Mouse (Mus musculus) heart, adult 2 months (tissue): ENCODE data around the gene Gpr153. TPM values are rescaled to one million over a fixed set of nuclear protein-coding genes. Genes with fewer than 3 reads are reported as not detected.

Experiments used
- DNase-seq, 2 experiments: peaks; one replicate each; pipeline ENCODE4 v3.0.0; 2021
- H3K27ac ChIP-seq: fragments of 200-600 bp; 2 replicates; pipeline ENCODE4 v1.8.1; 2022
- H3K27me3 ChIP-seq: fragments of 200-500 bp; 2 replicates; pipeline ENCODE4 v1.6.1; 2012; ENCODE audit warnings: mild to moderate bottlenecking, low read length, inconsistent platforms, mixed read lengths; ENCODE audit not compliant: control insufficient read depth, insufficient read depth
- H3K36me3 ChIP-seq: fragments of 200-500 bp; 2 replicates; pipeline ENCODE4 v1.6.1; 2012; ENCODE audit warnings: low read length, inconsistent platforms; ENCODE audit not compliant: control insufficient read depth, insufficient read depth
- H3K4me1 ChIP-seq: fragments of 200-500 bp; 2 replicates; pipeline ENCODE4 v1.6.1; 2011; ENCODE audit warnings: low read length; ENCODE audit not compliant: control insufficient read depth, insufficient read depth
- H3K4me3 ChIP-seq: fragments of 200-600 bp; 2 replicates; pipeline ENCODE4 v1.8.1; 2022
- H3K79me2 ChIP-seq: fragments of 200-500 bp; replicated peaks from 2 replicates; pipeline ENCODE4 v1.6.1; 2012; ENCODE audit warnings: mild to moderate bottlenecking, inconsistent platforms, low read length, moderate library complexity, mixed read lengths; ENCODE audit not compliant: control insufficient read depth, insufficient read depth
- H3K9ac ChIP-seq: fragments of 200-500 bp; 2 replicates; pipeline ENCODE4 v1.6.1; 2012; ENCODE audit warnings: low read depth, mild to moderate bottlenecking, control low read depth, inconsistent platforms, low read length, mixed read lengths
- CTCF ChIP-seq: fragments of 200-600 bp; IDR thresholded peaks from 2 replicates; pipeline ENCODE4 v1.8.1; 2022; ENCODE audit warnings: antibody characterized with exemption, mild to moderate bottlenecking, moderate library complexity
- EP300 ChIP-seq: fragments of 200-500 bp; IDR thresholded peaks from 2 replicates; pipeline ENCODE4 v1.6.1; 2011; ENCODE audit warnings: low read depth, low read length, control low read depth; ENCODE audit not compliant: insufficient read depth
- POLR2A ChIP-seq: fragments of 200-500 bp; IDR thresholded peaks from 2 replicates; pipeline ENCODE4 v1.6.1; 2011; ENCODE audit warnings: mild to moderate bottlenecking, low read depth, low read length, control low read depth; ENCODE audit not compliant: insufficient read depth
- whole genome bisulfite sequencing: fragments of 180-500 bp; shearing (Covaris S2); methylation state at CpG from one replicate; pipeline ENCODE4 v1.1.7; 2018; 5-methylcytosine and 5-hydroxymethylcytosine counted together
- intact Hi-C: fragments of 180-260 bp; cut with DNase I; formaldehyde crosslinking; loops from one replicate; pipeline ENCODE4 v1.15.1; 2025
- polyA plus RNA-seq: library from polyadenylated mRNA; depleted of rRNA; stranded (reverse); fragments of >200 nt; gene quantifications from 2 replicates; pipeline ENCODE4 v1.2.3, GENCODE M21; 2012
- total RNA-seq, 2 experiments: library from RNA; stranded (reverse); gene quantifications; 2 replicates each; pipeline ENCODE4 v1.2.3; 2021

Gpr153 gene
- total and polyA plus RNA-seq, 3 experiments: 8.6 to 18.0 (median 11.9) TPM

DNA sequence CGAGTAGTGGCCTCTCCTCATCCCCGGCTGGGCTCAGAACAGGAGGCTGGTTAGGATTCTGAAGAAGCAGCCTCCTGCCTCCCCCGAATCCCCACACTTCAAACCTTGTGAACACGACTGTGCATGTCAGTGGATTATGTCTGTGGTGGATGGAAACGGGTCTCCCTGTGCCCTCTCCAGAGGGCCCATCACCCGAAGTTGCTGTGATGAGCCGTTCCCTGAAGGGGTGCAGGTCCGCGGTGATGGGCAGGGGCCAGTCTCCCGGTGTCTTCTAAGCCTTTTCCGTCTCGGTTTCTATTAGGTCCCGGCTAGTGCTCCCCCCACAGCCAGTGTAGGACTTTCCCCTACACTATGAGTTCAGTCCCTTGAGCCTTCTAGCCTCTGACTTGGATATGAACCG lies 24.8 kb downstream of the Gpr153 start:
- Histone ChIP-seq H3K27me3 (no peaks in the 10 kb centered on the region), H3K36me3 (no peaks in the 10 kb centered on the region), H3K79me2 (peaks cover 5% of the 10 kb centered on the region; the same call in 1 of the 2 replicates), H3K4me3 (no peak overlapping the region), H3K9ac (0 out of 2 replicates have a peak overlapping the region, but pooled peaks have one; percentile 1), H3K4me1 (peaks cover 8% of the 10 kb centered on the region), H3K27ac (no peak overlapping the region)
- no peak for TF ChIP-seq CTCF
- TF ChIP-seq POLR2A: no peak
- TF ChIP-seq EP300: no peak
- no peak for DNase-seq
- intact Hi-C loops: loop anchor here (5.0 to 10.0 kb wide), 2 partner anchors 33 to 274 kb away; partner anchors contain the start of gene Zbtb48
- 79% methylated on average over 14 of the region's 14 CpGs for WGBS

DNA sequence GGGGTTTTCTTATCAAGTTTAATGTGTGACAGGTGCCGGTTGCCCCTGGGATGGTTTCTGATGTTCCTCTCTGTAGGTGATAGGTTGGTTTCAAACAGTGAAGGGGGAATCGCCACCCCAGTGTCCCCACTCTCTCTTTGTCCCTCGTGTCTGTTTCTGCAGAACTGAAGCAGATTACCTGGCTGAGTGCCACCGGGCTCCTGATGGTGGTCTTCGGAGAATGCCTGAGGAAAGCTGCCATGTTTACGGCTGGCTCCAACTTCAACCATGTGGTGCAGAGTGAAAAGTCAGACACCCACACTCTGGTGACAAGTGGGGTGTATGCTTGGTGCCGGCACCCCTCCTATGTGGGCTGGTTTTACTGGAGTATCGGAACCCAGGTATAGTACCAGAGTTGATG lies 26.3 kb downstream of the Gpr153 start:
- Histone ChIP-seq H3K79me2 (peaks cover 5% of the 10 kb centered on the region; the same call in 1 of the 2 replicates), H3K27me3 (no peaks in the 10 kb centered on the region), H3K9ac (no peak overlapping the region), H3K4me3 (no peak overlapping the region), H3K27ac (no peak overlapping the region), H3K4me1 (peaks cover 7% of the 10 kb centered on the region), H3K36me3 (no peaks in the 10 kb centered on the region)
- no peak for DNase-seq
- TF ChIP-seq CTCF: no peak
- TF ChIP-seq POLR2A: no peak
- TF ChIP-seq EP300: no peak
- intact Hi-C loops: no loop called here
- 89% methylated on average over 8 of the region's 8 CpGs for WGBS

- intact Hi-C loops: no loop called here
- H3K36me3 ChIP-seq: no peaks in the 10 kb centered on the region
- H3K27me3 ChIP-seq: no peaks in the 10 kb centered on the region
- no peak overlapping the region for H3K27ac ChIP-seq
- DNase-seq: no peak
- H3K4me1 ChIP-seq: peaks cover 3% of the 10 kb centered on the region
- H3K9ac ChIP-seq: no peak overlapping the region
- TF ChIP-seq EP300: no peak
- TF ChIP-seq CTCF: no peak
- TF ChIP-seq POLR2A: no peak
- no peak overlapping the region for H3K4me3 ChIP-seq
- H3K79me2 ChIP-seq: peaks cover 5% of the 10 kb centered on the region; the same call in 1 of the 2 replicates
- WGBS: 83% methylated on average over 11 of the region's 11 CpGs
Measured at GRCm38 (mm10) chr4:152302012-152302411, 28.0 kb downstream of the Gpr153 start.

DNA sequence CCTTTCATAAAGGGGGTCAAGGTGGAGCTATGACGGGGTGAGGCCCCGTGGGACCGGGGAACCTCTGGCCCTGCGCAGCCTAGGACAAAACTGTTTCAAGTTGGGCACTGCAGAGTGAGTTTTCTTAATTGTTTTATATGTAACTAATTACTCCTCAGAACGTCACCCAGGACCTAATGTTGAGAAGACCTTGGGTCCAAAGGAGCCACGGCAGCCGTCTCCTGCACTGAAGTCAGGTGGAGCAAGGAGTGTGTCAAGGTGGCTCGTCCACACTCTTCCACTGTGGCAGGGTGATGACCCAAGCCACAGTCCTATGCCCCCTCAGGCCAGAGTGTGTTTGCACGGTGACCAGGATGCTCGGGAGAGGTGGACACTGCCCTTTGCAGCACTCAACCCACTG lies 29.1 kb downstream of the Gpr153 start:
- no peak overlapping the region for H3K9ac ChIP-seq
- intact Hi-C loops: no loop called here
- H3K79me2 ChIP-seq: no peaks in the 10 kb centered on the region; the same call in 1 of the 2 replicates
- no peaks in the 10 kb centered on the region; the same call in 1 of the 2 replicates for H3K4me1 ChIP-seq
- no peak overlapping the region for H3K27ac ChIP-seq
- TF ChIP-seq CTCF (no peak), POLR2A (no peak), EP300 (no peak)
- no peak overlapping the region for H3K4me3 ChIP-seq
- WGBS: 92% methylated on average over 10 of the region's 10 CpGs
- no peaks in the 10 kb centered on the region for H3K36me3 ChIP-seq
- no peak for DNase-seq
- no peaks in the 10 kb centered on the region for H3K27me3 ChIP-seq

- no peaks in the 10 kb centered on the region for H3K36me3 ChIP-seq
- 73% methylated on average over 6 of the region's 6 CpGs for WGBS
- no peak for DNase-seq
Measured at GRCm38 (mm10) chr4:152304685-152305084, 30.7 kb downstream of the Gpr153 start.

DNA sequence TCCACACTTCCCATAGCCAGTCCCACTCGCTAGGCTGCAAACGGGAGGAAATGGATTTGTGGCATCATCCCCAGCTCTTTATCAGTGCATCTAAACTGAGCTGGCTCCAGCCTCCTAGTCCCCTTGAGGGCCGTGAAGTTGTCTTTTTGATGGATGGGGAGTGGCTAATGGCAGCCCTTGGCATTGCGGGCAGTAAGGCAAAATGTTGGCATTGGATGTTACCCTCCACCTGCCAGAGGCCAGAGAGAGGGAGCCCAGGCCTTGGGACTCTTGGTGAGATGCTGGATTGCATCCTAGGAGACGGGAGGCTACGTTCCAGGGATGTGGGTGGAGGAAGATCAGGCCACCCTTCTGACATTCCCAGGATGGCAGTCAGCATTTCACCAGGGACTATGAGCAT lies 32.0 kb downstream of the Gpr153 start:
- no peaks in the 10 kb centered on the region for H3K27me3 ChIP-seq
- WGBS: 66% methylated on average over 6 of the region's 6 CpGs
- intact Hi-C loops: no loop called here
- H3K36me3 ChIP-seq: no peaks in the 10 kb centered on the region
- H3K79me2 ChIP-seq: no peaks in the 10 kb centered on the region
- no peak overlapping the region for H3K27ac ChIP-seq
- H3K9ac ChIP-seq: no peak overlapping the region
- no peak for TF ChIP-seq EP300
- TF ChIP-seq POLR2A: no peak
- no peak for TF ChIP-seq CTCF
- no peaks in the 10 kb centered on the region for H3K4me1 ChIP-seq
- DNase-seq: no peak
- no peak overlapping the region for H3K4me3 ChIP-seq

More at GRCm38 (mm10) chr4:152304685-152305084, 30.7 kb downstream of the Gpr153 start:
- intact Hi-C loops: no loop called here
- TF ChIP-seq CTCF (no peak), POLR2A (no peak), EP300 (no peak)
- Histone ChIP-seq H3K27ac (no peak overlapping the region), H3K4me3 (no peak overlapping the region), H3K9ac (no peak overlapping the region), H3K4me1 (no peaks in the 10 kb centered on the region), H3K79me2 (no peaks in the 10 kb centered on the region), H3K27me3 (no peaks in the 10 kb centered on the region)
